Mouse (Mus musculus) kidney, adult 8-10 months (tissue): ENCODE measurements at regions not wholly inside any gene's neighbourhood (a gene's known extent, or its start where the extent isn't known, plus 50 kb on each side); places are given as distances from the start of the nearest gene placed in this dataset.

Experiments used
- DNase-seq, 2 experiments: peaks; one replicate each; pipeline ENCODE4 v3.0.0; 2022

DNA sequence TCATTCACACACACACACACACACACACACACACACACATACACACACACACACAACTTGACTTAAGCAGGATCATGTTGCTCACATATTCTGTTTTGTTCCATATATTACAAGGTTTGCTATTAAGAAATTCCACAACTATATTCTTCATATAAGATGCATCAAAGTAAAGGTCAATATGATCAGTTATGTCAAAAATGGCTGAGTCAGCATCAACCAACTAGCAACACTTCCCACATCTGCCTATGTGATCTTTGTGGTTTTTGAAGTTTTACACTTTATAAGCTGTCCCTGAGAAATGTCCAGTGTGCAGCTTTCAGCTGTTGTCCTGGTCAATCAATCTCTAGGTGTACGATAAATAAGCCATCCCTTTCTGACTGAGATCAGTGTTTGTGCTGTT is 1339.3 kb upstream of the Dsel start:
- DNase-seq: no peak

DNA sequence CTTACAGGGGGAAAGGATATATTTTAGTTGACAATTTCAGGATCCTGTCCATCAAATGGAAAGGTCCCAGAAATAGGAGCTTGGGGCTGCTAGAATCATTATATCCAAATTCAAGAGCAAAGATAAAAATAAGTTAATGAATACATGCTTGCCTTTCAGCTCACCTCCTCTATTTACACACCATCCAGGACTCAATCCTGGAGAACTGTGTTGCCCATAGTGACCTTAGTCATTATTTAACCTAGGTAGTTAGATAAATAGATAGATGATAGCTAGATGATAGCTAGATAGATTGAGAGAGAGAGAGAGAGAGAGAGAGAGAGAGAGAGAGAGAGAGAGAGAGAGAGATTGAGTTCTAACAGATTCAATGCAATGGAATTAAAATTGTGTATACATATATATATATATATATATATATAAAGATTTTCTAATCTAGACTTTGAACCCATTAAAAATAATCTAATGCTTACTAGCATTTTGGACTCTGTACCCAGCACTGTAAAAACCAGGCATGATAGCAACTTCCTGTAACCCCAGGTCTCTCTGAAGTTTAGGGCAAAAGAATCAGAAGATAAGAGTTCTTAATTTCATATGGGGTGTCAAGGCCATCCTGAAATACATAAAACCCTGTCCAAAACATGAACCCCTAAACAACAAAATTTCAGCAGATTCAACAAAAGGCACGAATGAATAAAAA is 1329.5 kb upstream of the Dsel start:
- no peak for DNase-seq

DNA sequence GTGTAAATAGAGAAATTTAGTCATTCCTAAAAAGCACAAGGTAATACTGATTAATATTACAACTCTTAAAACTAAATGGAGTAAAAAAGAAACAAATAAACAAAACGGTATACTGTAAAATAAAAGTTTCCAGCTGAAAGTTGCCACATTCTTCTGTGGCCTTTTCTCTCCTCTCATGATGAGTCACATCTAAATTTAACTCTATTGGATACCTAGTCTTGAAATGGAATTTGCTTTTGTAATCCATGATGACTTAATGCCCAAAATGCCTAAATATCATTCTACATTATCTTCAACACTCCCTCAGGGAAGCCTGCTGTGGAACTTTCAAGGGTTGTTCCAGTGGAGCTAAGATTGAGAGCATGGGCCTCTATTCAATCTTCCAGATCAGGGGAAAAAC is 1298.5 kb upstream of the Dsel start:
- DNase-seq: no peak
